Mouse (Mus musculus) G1E (cell line): ENCODE results near the gene Gnpnat1. TPM values are rescaled to one million over a fixed set of nuclear protein-coding genes. Genes with fewer than 3 reads are reported as not detected.

Experiments
- ATAC-seq: 2 replicates; pipeline ENCODE4 v1.8.0; 2016; ENCODE audit warnings: mild to moderate bottlenecking; ENCODE audit not compliant: insufficient number of reproducible peaks, poor library complexity, low FRiP score, severe bottlenecking; ENCODE audit errors: extremely low read depth
- DNase-seq: peaks from one replicate; pipeline ENCODE4 v3.0.0; 2012; ENCODE audit warnings: low spot score
- H3K27me3 ChIP-seq: 2 replicates; pipeline ENCODE4 v1.6.1; 2012; ENCODE audit warnings: mild to moderate bottlenecking, low read length, inconsistent platforms; ENCODE audit not compliant: insufficient read depth
- H3K36me3 ChIP-seq: replicated peaks from 2 replicates; pipeline ENCODE3; 2012; ENCODE audit warnings: mild to moderate bottlenecking, inconsistent platforms
- H3K4me1 ChIP-seq: 2 replicates; pipeline ENCODE4 v1.6.1; 2012; ENCODE audit warnings: low read depth, low read length, inconsistent platforms, mixed read lengths; ENCODE audit not compliant: insufficient read depth
- H3K4me3 ChIP-seq: 2 replicates; pipeline ENCODE4 v1.5.1; 2012; ENCODE audit warnings: low read depth, mild to moderate bottlenecking, inconsistent platforms, low read length, moderate library complexity, mixed read lengths
- H3K9me3 ChIP-seq: replicated peaks from 2 replicates; pipeline ENCODE4 v1.6.1; 2012; ENCODE audit warnings: inconsistent platforms
- CTCF ChIP-seq: IDR thresholded peaks from 2 replicates; pipeline ENCODE4 v1.5.1; 2012; ENCODE audit warnings: low read depth, low read length, inconsistent platforms, mixed read lengths
- GATA1 ChIP-seq: IDR thresholded peaks from 2 replicates; pipeline ENCODE4 v1.6.1; 2012; ENCODE audit warnings: borderline replicate concordance, low read length, inconsistent platforms, mixed read lengths
- GATA2 ChIP-seq: IDR thresholded peaks from 2 replicates; pipeline ENCODE4 v1.6.1; 2012; ENCODE audit warnings: low read depth, low read length, inconsistent platforms, borderline replicate concordance
- POLR2AphosphoS5 ChIP-seq: IDR thresholded peaks from 2 replicates; pipeline ENCODE4 v1.6.1; 2012; ENCODE audit warnings: low read depth, low read length, inconsistent platforms; ENCODE audit not compliant: insufficient replicate concordance
- TAL1 ChIP-seq: conservative IDR thresholded peaks from 2 replicates; pipeline ENCODE4 v1.6.1; 2012; ENCODE audit warnings: low read depth, low read length, inconsistent platforms, mixed read lengths
- polyA plus RNA-seq: library from polyadenylated mRNA; stranded (reverse); fragments of >175 nt; gene quantifications from 2 replicates; pipeline ENCODE4 v1.2.3, GENCODE M21; 2012
- total RNA-seq, 2 experiments: library from RNA; stranded (forward) in 1 of 2; stranded (reverse) in 1 of 2; fragments of 200-1000 nt in 1 of 2; fragments of >200 nt in 1 of 2; fragmentation: Nextera tagmentation in 1 of 2; gene quantifications; 2 replicates each; pipeline ENCODE4 v1.2.3; 2014 to 2017

Gnpnat1 gene
- total and polyA plus RNA-seq, 3 experiments: 6.2 to 38.5 (median 20.9) TPM

DNA sequence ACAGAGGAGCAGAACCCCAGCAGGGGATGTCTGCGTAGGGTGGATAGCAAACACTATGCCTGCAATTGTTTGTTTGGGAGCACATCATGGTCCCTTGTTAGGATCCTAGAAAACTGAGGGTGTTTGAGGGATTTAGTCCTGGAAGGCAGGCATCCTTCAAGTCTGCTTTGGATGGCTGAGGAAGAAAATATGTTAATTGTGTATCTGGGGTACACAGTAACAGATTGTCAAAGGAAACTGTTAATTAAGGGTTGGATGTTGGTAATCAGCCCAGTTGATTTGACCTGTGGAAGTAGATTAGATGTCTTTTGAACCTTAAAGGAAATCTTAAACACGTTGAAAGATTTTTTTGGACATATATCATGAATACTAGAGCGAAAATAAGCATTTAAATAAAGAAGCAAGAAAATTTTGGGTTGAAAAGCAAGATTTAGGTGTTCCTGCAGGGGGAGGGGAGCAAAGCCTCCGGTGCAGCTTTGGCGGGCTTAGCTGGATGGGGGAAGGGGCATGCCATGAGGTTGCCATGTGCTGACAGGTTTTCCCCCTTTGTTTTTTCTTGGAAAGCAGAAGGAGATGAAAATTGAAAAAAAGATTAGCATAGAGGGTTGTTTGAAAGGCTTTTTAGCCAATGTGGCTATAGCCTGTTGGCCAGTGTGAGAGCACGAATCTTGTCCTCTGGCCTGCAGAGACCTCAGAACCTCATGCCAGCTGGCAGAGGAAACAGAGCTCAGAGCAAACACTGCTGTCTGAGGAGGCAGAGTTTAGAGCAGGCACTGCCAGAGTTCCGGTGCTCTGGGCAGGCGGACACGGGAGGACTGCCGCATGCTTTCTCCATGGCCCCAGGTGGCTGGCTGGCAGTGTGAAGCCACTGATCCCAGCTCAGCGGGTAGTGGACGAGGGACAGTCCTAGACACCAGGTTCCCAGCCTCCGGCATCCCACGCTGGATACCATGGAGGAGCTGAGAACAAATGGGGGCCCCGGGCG, 40.2 kb downstream of the Gnpnat1 start:
- peaks cover 48% of the 10 kb centered on the region for H3K36me3 ChIP-seq
- no peaks in the 10 kb centered on the region for H3K9me3 ChIP-seq
- H3K4me1 ChIP-seq: no peaks in the 10 kb centered on the region
- ATAC-seq: no peak
- TF ChIP-seq TAL1: no peak
- TF ChIP-seq GATA1: no peak
- TF ChIP-seq GATA2: no peak
- no peak for TF ChIP-seq POLR2AphosphoS5
- TF ChIP-seq CTCF: no peak
- DNase-seq: no peak
- H3K4me3 ChIP-seq: no peak overlapping the region
- H3K27me3 ChIP-seq: no peaks in the 10 kb centered on the region

DNA sequence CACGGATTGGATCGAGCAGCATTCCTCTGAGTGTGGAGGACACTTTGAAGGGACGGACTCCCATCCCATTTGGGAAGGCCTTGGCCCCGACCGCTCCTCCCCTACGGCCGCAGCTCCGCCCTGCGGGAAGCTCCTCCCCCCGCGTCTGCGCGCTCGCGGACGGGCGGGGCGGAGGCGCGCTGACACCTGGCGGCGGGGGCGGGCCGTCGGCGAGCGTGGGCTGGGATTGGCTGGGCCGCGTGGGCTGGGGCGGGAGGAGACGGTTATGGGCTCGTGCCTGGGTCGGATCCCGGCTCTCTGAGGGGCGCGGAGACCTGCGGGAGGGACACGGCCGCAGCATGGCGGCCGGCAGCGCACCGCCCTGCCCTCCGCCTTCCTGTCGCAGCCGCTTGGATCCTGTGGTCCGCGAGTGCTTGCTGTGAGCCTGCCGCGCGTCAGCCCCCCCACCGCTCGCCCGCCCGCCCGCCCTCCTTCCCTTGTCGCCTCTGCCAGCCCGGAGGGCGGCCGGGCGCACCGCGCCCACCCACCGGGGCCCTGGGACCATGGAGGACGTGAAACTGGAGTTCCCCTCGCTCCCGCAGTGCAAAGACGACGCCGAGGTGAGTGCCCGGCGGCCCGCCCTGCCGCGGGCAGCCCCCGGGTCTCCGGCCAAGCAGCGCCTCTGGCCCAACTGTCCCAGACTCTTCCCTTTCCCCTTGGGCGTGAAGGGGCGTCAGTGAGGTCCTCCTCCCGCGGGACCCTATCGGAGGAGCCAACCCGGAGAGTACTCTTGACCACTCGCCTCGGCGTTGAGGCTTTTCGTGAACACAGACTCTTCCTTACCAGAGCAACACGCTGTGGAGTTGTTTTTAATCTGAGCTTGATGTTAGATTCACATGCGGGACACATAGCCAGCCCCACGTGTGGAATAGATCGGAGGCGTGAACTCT, 53.5 kb downstream of the Gnpnat1 start, which contains the start of gene Styx:
Styx (plus strand) TSS at position 163 of the 929 bp plus-strand sequence.
- peak; percentile 72 for DNase-seq
- Histone ChIP-seq H3K9me3 (no peaks in the 10 kb centered on the region), H3K4me1 (peaks cover 13% of the 10 kb centered on the region), H3K27me3 (no peaks in the 10 kb centered on the region), H3K36me3 (peaks cover 45% of the 10 kb centered on the region), H3K4me3 (peak within 1 kb of the TSS; percentile 84)
- TF ChIP-seq GATA2: no peak
- no peak for TF ChIP-seq TAL1
- TF ChIP-seq CTCF: no peak
- TF ChIP-seq POLR2AphosphoS5: no peak
- TF ChIP-seq GATA1: no peak
- peak; percentile 95 for ATAC-seq

DNA sequence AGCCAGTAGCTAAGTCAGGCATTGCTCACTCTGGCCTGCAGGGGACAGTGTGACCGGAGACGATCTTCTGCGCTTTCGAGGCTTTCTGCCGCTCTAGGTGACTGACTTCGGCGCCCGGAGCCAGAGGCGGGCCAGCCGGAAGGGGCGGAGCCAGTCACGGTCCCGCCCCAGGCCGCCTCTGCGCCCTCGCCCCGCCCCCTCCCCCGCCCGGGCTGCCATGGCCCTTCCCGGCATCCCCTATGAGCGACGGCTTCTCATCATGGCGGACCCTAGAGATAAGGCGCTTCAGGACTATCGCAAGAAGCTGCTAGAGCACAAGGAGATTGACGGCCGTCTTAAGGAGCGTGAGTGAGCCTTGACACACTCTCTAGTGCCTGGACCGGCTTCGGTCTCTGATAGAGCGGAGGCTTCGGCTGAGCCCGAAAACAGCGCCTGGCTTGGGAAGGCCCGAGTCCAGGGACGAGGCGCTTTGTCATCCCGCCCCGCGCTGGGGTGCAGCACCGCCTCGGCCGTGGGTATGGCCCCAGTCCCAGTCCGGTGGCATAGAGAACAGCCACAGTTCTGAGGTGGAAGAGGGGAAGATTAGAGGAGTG, 75.0 kb downstream of the Gnpnat1 start, which contains the start of gene Psmc6:
Psmc6 (plus strand) TSS at position 200 of the 593 bp plus-strand sequence.
- Histone ChIP-seq H3K27me3 (no peaks in the 10 kb centered on the region), H3K4me3 (peak within 1 kb of the TSS; percentile 84), H3K9me3 (no peaks in the 10 kb centered on the region), H3K36me3 (peaks cover 32% of the 10 kb centered on the region), H3K4me1 (peaks cover 44% of the 10 kb centered on the region)
- ATAC-seq (peak; percentile 85), DNase-seq (peak; percentile 75)
- peak; percentile 90 for TF ChIP-seq CTCF
- TF ChIP-seq POLR2AphosphoS5: no peak

DNA sequence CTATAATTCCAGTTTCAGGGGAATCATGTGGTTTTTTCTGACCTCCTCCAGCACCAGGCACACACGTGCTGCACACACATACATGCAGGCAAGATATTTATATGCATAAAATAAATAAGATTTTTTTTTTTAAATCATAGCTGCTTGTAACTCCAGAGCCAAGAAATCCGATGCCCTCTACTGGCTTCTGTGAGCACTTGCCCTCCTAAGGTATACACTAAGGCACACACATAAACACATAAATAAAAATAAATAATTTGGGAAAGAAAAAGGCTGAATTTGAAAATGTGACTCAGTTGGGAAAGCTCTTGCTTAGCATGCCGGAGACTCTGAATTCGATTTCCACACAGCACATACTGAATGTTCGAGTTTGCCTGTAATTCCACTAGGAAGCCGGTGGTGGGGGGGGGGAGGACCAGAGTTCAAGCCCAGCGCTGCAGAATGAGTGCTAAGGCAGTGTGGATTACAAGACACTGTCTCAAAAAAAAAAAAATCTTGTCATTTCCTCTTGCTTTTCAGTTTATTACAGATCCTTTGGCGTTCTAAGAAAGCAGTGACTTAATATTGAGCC, 75.6 kb downstream of the Gnpnat1 start:
- peaks cover 28% of the 10 kb centered on the region for H3K36me3 ChIP-seq
- H3K4me1 ChIP-seq: peaks cover 49% of the 10 kb centered on the region
- no peaks in the 10 kb centered on the region for H3K27me3 ChIP-seq
- DNase-seq (no peak), ATAC-seq (no peak)
- TF ChIP-seq POLR2AphosphoS5 (no peak), CTCF (no peak), TAL1 (no peak), GATA1 (no peak), GATA2 (no peak)
- no peaks in the 10 kb centered on the region for H3K9me3 ChIP-seq
- H3K4me3 ChIP-seq: peak overlapping the region; percentile 84

DNA sequence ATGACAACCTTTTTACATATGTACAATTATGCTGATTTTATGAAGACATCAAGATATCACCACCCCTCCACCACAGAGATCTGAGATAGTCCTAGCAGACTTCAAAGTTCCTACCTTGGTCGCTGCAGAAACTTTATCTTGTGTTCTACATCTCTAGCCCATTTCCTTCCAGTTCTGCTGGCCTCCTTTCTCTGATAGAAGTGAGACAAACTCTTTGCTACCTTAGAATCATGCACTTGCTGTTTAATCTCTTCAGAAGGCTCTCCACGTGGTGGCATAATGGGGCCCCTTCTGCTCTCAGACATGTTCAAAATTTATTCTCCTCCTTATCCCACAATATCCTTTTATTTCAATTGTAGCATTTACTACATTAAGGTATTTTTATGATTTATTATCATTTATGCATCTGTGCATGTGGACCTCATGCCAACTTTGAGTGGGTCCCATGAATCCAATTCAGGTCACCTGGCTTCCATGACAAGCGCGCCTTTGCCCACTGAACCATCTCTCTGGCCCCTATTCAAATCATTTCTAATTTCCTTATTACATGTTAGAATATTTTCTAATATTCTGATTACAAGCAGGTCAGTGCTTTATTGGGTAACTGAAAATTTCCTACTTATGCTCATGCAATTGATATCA, 76.5 kb downstream of the Gnpnat1 start:
- Histone ChIP-seq H3K4me1 (peaks cover 56% of the 10 kb centered on the region), H3K4me3 (no peak overlapping the region), H3K9me3 (no peaks in the 10 kb centered on the region), H3K36me3 (peaks cover 21% of the 10 kb centered on the region), H3K27me3 (no peaks in the 10 kb centered on the region)
- DNase-seq (no peak), ATAC-seq (peak; percentile 9; the same call in 1 of the 2 replicates)
- TF ChIP-seq TAL1: no peak
- no peak for TF ChIP-seq POLR2AphosphoS5
- TF ChIP-seq GATA1: no peak
- TF ChIP-seq GATA2: no peak
- TF ChIP-seq CTCF: no peak

Other genes starting within 250 kb of the Gnpnat1 start
- not detected in 2 replicates for gene Gpr137c, start 185.2 kb downstream of the Gnpnat1 start, total RNA-seq (2014; fragmentation: Nextera tagmentation)
- gene Gpr137c, start 185.2 kb downstream of the Gnpnat1 start, total RNA-seq (2017): 0.12 and 0.49 TPM in 2 replicates
- gene Gpr137c, start 185.2 kb downstream of the Gnpnat1 start, polyA plus RNA-seq: not detected in 2 replicates
- not detected in 2 replicates for gene Txndc16, start 184.6 kb downstream of the Gnpnat1 start, total RNA-seq (2014; fragmentation: Nextera tagmentation)
- gene Txndc16, start 184.6 kb downstream of the Gnpnat1 start, total RNA-seq (2017): 0.41 and 0.71 TPM in 2 replicates
- 0.07 TPM in 1 of 2 replicates, not detected in the other for gene Txndc16, start 184.6 kb downstream of the Gnpnat1 start, polyA plus RNA-seq
- 523 and 551 TPM in 2 replicates for gene Ero1l, start 86.1 kb downstream of the Gnpnat1 start, total RNA-seq (2014; fragmentation: Nextera tagmentation)
- 603 and 672 TPM in 2 replicates for gene Ero1l, start 86.1 kb downstream of the Gnpnat1 start, total RNA-seq (2017)
- gene Ero1l, start 86.1 kb downstream of the Gnpnat1 start, polyA plus RNA-seq: 9.0 and 11.8 TPM in 2 replicates
- gene Psmc6, start 75.1 kb downstream of the Gnpnat1 start, total RNA-seq (2014; fragmentation: Nextera tagmentation): 223 and 309 TPM in 2 replicates
- 318 and 319 TPM in 2 replicates for gene Psmc6, start 75.1 kb downstream of the Gnpnat1 start, total RNA-seq (2017)
- gene Psmc6, start 75.1 kb downstream of the Gnpnat1 start, polyA plus RNA-seq: 10.5 and 11.5 TPM in 2 replicates
- gene Styx, start 53.8 kb downstream of the Gnpnat1 start, total RNA-seq (2014; fragmentation: Nextera tagmentation): 37.3 and 42.9 TPM in 2 replicates
- gene Styx, start 53.8 kb downstream of the Gnpnat1 start, total RNA-seq (2017): 30.7 and 33.3 TPM in 2 replicates
- gene Styx, start 53.8 kb downstream of the Gnpnat1 start, polyA plus RNA-seq: 102 and 142 TPM in 2 replicates
- not detected in 2 replicates for gene Fermt2, start 125.2 kb upstream of the Gnpnat1 start, total RNA-seq (2014; fragmentation: Nextera tagmentation)
- gene Fermt2, start 125.2 kb upstream of the Gnpnat1 start, total RNA-seq (2017): 0.17 and 0.60 TPM in 2 replicates
- gene Fermt2, start 125.2 kb upstream of the Gnpnat1 start, polyA plus RNA-seq: not detected in 2 replicates